Mouse (Mus musculus) lung, adult 2 months (tissue): ENCODE data around the gene Eloa.

Source experiments
- CTCF ChIP-seq: fragments of 200-500 bp; IDR thresholded peaks from 2 replicates; pipeline ENCODE4 v1.5.1; 2011; ENCODE audit warnings: mild to moderate bottlenecking, low read length, control low read depth; ENCODE audit not compliant: insufficient read depth
- POLR2A ChIP-seq: fragments of 200-500 bp; IDR thresholded peaks from 2 replicates; pipeline ENCODE4 v1.6.1; 2011; ENCODE audit warnings: low read depth, mild to moderate bottlenecking, control low read depth, low read length, borderline replicate concordance; ENCODE audit errors: extremely low read depth

DNA sequence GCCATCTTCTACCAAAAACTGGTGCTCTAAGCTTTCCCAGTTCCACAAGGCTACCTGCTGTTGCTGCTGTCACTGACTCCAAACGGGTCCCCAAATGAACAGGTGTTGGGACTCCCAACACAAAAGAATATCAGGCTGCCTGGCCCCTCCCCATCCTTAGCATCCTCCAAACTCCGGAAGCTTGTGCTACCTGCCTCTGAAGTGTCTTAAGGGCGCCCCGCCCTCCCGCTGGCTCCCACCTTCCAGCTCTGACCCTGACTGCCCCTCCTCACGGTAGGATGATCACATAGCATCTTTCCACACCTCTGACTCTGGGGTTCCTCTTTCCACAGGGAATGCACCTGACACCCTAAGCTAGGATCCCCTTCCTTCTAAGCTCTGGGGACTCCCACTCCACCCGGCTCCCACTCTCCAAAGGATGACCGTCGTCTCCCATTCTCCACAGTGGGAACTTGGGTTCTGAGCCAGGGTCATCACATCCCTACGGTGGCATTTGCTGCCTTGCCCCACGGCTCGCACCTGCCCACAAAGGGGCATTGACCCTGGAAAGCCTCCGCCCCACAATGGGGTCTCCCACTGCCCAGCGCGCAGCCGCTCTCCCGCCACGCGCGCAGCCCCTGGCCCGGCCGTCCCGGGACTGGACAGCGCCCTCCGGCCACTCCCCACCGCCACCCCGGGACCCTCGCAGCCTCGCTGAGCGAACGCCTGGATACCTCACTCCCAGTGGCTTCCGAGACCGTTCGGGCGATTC lies 49.6 kb downstream of the Eloa start:
- TF ChIP-seq CTCF (no peak), POLR2A (no peak)
